Mouse (Mus musculus) lung, postnatal 0 days (tissue): ENCODE measurements around the gene Tecpr1.

Source experiments
- CTCF ChIP-seq: IDR thresholded peaks from 2 replicates; pipeline ENCODE4 v1.5.1; 2016; ENCODE audit warnings: antibody characterized with exemption, mild to moderate bottlenecking
- EP300 ChIP-seq: IDR thresholded peaks from 2 replicates; pipeline ENCODE4 v1.6.1; 2016; ENCODE audit warnings: antibody characterized with exemption, mild to moderate bottlenecking, control low read depth

DNA sequence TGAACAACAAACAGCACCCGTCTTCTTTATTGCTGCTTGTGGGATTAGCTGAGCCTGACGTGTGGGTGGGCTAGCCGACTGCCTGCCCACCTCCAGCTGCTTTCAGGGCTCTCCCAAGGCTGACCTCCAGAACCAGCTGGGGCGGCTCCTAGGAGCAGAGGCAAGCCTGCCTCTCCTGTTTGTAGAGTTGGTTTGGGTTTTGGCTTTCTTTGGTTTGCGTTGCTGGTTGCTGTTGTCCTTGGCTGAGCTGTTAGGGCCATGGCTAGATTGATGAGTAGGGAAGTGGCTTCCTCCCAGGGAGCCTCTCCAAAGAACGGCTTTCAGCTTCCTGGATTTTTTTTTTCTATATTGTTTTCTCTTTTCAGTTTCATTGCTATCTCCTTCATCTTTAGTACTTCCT lies 45.2 kb downstream of the Tecpr1 start:
- TF ChIP-seq CTCF (no peak), EP300 (no peak)
